Mouse (Mus musculus) neural tube, embryonic 10.5 days (tissue): ENCODE measurements around the gene Hectd1.
A peak's percentile ranks its signal among the peaks of the same experiment; 100 is the strongest.

ENCODE experiments used
- DNase-seq: peaks from one replicate; pipeline ENCODE4 v3.0.0-alpha.2; 2017; ENCODE audit warnings: low spot score; ENCODE audit errors: extremely low spot score

Hectd1 gene

GRCm38 (mm10) chr12:51829290-51830076 is at the start of gene Hectd1:
Gene Hectd1 (minus strand): TSS chr12:51829536.
- peak; percentile 91 for DNase-seq

GRCm38 (mm10) chr12:51871446-51872144 is 42.3 kb upstream of the Hectd1 start:
- no peak for DNase-seq

- DNase-seq: no peak
These were observed 40.2 kb upstream of the Hectd1 start for GRCm38 (mm10) chr12:51869511-51869910.

DNA sequence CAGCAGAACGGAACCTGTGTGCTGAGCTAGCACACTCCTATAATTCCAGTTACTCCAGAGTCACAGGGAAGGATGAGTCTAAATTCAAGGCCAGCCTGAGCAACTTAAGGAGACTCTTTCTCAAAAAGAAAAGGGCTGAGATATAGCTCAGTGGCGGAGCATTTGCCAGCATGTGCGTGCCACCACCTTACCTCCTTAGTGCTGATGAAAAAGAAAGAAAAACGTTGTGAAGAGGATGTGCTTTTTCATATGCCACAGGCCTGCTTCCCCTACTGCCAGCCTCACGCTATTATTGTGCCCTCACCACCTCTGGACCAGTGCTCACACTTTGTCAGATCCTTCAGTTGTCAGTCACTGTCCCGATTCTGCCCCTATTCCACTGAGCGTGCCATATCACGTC is 37.7 kb upstream of the Hectd1 start:
- DNase-seq: no peak

DNA sequence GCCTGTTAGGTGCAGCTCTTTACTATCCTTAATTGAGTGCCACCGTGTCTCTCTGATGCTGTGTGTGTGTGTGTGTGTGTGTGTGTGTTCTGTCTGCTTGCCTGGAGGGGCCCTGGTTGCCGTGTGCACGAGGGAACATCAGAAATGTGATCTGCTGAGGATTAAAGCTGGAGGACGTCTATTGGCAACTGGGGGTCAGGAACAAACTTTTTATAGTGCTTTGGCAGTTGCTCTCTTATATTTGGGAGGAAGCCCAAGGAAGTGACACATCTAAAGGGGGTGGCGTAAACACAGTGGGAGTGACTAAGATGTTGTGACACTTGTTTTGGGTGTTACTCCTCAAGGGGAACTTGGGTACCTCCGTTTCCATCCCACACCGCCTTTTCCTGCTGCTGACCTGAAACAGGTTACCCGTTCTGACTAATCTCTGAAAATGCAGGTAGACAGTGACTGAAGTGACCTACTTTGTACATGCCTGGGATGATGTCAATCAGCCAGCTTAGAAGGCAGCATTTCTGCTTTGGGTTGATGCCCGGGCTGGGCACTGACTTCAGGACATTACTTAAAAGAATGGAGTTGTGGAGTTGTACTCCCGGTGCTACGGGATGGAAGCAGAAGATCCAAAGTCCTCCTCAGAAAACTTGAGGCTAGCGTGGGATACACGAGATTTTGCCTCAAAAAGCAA is 37.0 kb upstream of the Hectd1 start:
- no peak for DNase-seq

DNA sequence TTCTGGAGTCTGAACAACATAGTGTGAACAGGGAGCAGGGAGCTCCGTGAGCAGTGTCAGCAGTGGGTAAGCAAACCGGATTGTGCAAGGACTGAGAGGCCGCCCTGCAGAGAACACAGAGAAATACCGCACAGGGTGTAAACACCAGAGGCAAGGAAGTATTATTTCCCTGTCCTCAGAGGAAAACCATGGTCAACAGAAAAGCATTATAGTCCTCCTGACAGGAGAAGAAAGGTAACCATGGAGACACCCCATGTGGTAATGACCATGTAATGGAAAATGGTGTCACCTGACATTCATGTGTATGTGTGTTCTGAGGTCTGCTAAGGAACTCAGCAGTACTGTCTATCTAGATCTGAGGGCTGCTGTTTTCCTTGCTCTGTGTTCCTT is 36.4 kb upstream of the Hectd1 start:
- DNase-seq: no peak

DNA sequence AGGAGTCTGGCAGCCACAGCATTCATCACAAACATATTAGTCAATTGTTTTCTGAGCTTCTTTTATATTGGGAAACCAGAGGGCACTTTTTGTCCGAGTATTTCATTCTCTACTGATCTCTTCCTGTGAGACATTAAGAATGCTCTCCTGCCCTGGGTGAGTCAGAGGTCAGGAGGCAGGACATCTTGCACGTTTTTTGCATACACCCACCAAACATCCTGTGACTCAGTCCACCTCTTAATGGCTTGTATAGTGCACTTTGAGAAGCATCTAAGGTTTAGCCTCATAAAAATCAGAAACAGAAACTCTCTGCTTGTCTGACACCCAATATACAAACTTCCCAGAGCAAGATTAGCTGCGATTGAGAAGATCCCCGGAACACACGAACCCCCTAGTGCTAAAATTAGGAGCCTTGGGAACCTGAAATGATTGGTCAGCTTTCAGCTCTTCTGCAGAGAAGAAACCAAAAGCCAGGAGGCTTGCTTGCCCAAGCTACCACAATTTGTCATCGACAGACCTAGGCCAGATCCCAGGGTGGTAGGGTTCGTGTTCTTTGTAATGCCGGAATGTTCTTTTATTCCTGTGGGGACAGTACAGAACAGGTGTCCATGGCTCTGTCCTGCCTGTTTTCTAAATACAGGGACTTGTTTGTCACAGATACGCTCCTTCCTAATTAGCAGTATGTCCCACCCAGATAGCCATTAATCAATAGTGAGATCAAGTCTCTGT is 35.9 kb upstream of the Hectd1 start:
- DNase-seq: no peak

DNA sequence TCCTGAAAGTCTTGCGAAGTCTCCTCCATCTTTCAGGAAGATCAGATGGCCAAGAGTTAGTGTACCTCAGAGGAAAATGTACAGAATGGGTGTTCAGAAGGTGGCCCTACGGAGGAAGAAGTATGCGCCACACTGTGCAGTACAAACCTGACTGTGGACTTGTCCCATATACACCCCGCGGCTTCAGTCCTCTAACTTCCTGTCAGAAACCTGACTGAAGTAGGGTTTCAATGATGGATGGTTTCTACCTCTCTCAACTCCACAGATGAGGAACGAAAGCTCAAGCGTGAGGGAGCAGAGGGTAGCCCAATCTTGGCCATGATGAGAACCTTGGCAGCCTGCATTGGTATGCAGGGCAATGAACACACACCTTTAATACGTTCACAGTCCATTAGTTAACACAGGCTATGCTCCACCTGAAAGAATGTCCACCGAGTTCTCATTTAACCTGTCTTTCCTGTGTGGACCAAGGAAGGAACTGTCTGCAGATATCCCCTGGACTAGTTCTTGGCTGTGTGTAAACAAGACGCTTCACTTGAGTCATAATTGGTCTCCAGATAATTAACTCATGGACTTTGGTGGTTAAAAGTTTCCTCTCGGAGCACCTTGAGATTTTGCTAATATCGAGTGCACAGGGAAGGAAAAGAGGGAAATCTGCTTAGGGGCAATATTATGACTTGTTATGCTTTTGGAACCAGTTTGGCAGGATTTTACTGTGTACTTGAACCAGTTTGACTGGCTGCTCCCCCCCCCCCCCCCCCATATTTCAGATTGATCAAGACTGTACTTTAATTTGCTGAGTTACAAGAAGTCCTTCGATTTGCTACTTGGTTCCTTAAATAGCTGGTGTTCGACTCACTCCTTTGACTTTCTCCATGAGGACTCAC is 34.0 kb upstream of the Hectd1 start:
- no peak for DNase-seq

GRCm38 (mm10) chr12:51858134-51859028 is 29.0 kb upstream of the Hectd1 start:
- DNase-seq: no peak

DNA sequence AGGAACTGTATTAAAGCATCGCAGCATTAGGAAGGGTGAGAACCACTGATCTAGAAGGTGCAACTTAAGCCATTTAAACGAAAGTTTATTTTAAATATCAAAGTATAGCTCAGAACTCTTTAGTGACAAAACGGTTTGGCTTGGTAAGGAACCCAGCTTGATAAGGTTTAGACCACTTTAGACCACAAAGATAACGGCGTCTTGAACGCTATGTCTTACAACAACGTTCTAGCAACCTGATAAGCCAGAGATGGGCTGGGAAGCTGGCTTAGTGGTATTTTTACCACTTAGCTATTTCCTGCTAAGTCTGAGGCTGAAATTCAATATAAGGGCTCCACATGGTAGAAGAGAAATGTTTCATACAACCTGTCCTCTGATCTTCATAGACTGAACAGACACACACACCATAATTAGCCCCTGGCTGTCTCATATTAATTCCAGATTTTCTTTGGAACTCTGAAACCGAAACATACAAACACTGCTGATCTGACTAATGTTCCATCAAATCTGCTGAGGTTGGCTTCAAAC is 27.5 kb upstream of the Hectd1 start:
- no peak for DNase-seq

DNA sequence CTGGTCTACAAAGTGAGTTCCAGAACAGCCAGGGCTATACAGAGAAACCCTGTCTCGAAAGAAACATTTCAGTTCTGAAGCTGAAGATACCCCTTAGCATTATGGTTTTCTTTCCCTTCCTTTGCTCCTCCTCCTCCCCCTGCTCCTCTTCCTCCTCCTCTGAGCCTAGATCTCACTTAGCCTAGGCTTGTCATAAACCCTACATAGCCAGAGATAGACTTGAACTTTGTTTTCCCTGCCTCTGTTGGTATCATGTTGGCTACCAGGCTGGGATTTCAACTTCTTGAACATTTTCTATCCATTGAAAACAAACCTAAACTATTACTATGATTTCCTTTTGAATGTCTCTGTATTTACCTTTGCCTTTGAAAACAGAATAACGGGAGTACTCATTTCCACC is 26.5 kb upstream of the Hectd1 start:
- DNase-seq: no peak

GRCm38 (mm10) chr12:51855453-51855852 is 26.1 kb upstream of the Hectd1 start:
- DNase-seq: no peak

- no peak for DNase-seq
These were observed 22.3 kb upstream of the Hectd1 start for GRCm38 (mm10) chr12:51851617-51852016.

GRCm38 (mm10) chr12:51851155-51851554 is 21.8 kb upstream of the Hectd1 start:
- DNase-seq: no peak

DNA sequence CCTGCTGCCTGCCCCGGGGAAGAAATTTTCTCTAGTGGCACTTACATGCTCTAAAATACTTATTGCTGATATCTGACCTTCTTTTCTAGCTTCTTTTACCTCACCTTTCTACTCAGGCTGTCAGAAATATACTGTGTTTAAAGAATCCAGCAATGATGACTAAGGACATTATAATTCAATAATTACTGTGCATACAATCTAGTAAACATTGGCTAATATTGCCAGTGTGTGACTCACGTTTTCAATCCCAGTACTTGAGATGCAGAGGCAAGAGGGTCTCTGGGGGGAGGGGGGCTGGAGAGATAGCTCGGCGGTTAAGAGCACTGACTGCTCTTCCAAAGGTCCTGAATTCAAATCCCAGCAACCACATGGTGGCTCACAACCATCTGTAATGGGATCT is 21.0 kb upstream of the Hectd1 start:
- DNase-seq: no peak

- no peak for DNase-seq
These were observed 20.6 kb upstream of the Hectd1 start for GRCm38 (mm10) chr12:51849902-51850301.

DNA sequence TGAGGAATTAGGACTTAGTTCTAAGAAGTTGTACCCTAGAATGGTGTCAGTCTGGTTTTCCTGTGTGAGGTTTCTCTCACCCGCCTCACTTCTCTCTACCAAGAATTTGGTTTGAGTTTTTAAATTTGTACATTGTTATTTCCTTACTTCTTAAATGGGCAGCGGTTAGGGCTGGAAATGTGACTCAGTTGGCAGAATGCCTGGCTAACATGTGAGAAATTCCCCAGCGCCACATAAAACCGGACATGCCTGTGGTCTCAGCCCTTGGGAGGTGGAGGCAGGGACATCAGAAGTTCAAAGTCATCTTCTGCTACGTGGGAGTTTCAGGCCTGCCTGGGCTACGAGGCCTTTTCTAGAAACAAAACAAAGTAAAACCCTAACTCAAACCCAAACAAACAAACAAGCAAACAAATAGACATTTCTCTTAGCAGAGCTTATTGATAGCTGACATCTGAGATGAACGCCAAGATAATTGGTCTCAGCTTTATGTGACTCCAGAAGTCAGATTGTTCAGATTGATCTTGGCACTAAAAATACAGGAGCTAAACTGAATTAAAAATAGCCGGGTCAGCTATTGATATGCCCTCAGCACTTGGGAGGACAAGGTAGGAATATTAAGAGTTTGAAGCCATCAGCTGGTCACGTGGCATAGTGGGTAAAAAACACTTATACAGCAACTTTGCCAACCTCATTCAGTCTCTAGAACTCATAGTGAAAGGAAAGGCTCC is 18.8 kb upstream of the Hectd1 start:
- no peak for DNase-seq

GRCm38 (mm10) chr12:51845261-51845660 is 15.9 kb upstream of the Hectd1 start:
- DNase-seq: no peak

DNA sequence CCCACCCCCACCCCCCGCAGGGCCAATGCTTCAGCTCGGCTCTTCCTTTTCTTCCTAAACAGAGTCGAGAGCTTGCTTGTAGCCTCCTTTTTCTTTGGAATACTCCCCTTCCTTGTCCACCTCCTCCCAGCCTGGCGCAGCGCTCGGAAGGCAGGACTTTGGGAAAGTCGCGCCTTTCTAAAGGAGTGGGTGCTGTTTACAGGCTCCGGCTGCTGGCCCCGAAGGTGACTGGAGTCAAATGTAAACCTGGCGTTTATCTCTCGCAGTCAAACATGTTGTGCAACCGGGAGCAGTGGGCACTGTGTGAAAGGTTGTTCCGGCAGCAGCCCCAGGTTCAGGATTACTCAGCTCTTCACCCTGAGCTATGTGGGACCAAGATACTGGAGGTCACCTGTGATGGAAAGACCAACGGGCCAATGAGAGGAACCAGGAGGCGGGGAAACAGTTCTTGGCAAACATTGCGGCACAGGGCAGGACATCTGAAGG is 15.5 kb upstream of the Hectd1 start:
- peak; percentile 85 for DNase-seq
